Mouse (Mus musculus): ENCODE measurements around the gene Zbtb41.
"Not testable (repeated sequence)": the region's sequence is repeated elsewhere in the genome, so short reads cannot be mapped to it uniquely, and the experiment has no call there.

The Zbtb41 gene

DNA sequence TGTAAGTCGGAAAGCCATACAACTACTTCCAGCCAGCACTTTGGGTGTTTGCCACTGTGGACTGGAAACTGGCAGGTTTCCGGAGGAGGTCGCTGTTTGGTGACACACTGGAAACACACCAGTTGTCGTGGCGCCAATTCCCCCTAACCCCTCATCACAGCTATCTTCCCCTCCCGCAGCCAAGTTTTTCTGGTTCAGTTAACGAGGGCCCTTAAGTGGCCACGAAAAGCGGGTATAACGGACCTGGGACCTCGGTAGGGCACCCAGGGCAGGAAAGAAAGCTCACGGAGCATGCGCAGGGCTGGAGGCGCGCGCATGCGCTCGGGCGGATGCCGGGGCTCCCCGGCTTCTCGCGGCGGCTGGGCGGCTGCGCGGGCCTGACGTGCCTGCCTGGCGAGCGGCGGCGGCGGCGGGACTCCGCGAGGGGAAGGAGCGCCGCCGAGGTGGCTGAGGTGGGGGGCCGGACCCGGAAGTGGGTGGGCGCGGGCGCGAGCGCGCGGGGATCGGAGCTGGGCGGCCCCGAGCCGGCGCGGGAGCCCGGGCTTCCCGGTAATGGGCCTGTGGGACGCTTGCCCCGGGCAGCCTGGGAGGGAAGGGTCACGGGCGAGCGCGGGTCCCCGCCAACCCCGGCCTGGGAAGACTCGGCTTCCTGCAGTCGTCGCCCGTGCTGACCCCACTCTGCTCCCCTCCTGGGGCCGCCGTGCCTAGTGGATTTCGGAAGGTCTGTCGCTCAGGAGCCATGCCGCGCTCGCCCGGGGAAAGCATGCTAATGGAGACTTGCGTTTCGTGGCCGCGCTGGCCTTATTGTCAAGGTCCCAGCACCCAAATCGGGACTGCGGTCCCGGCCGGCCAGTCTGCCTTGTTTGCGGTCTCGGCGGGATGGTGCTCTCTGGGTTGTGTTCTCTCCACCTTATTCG is at the start of gene Zbtb41:
Gene Zbtb41, plus strand, starts transcription at position 414 of the 917 bp plus-strand sequence.
- DNase-seq: peak; percentile 83 to 86

DNA sequence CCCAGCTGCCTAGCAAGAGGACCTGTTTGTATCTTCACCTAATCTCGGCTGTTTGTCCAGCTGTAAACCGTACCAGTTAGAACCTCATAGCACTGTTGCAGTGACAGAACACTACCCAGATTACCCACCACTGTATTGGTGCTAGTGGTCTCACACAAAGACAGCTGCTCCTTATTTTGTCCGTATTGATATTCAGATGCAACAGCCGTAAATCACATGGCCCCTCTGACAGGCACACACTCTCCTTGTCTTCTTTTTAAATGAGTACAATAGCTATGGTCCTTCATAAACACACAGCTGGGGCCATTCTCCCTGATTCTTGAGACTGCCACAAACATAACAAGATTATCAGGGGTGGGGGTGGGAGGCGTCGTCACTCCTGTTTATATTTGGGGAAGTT is 46.2 kb upstream of the Zbtb41 start:
- no peak for DNase-seq

DNA sequence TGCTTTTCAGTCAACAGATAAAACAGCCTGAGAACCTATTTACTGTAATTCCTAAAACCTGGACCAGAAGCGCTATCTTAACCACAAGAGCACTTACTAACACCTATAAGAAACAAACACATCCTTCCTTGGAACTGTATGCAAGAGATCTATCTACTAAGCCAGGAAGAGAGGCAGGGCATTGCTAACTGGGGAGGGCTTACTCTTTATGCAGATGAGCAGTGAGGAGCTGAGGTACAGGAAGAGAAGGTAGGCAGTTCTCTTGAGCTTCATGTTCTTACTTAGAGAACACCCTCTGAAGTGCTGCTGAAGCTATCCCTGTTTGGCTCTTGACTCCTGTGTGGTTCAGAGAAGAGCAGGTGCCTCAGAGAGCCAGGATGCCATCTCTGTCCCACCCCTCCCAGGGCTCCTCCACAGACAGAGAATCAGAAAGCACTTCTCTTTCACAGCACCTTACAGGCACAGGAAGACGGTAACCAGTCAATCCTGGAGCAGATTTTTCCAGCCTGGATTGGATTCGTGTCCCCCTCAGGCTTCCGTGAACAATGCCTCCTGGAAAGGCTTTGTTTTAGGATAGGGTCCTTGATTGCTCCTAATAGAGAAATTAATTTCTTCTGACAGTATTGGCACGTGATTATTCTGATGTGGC is 45.3 kb upstream of the Zbtb41 start, which contains the start of gene Crb1:
Gene Crb1, minus strand, starts transcription at position 463 of the 649 bp plus-strand sequence.
- no peak for DNase-seq

DNA sequence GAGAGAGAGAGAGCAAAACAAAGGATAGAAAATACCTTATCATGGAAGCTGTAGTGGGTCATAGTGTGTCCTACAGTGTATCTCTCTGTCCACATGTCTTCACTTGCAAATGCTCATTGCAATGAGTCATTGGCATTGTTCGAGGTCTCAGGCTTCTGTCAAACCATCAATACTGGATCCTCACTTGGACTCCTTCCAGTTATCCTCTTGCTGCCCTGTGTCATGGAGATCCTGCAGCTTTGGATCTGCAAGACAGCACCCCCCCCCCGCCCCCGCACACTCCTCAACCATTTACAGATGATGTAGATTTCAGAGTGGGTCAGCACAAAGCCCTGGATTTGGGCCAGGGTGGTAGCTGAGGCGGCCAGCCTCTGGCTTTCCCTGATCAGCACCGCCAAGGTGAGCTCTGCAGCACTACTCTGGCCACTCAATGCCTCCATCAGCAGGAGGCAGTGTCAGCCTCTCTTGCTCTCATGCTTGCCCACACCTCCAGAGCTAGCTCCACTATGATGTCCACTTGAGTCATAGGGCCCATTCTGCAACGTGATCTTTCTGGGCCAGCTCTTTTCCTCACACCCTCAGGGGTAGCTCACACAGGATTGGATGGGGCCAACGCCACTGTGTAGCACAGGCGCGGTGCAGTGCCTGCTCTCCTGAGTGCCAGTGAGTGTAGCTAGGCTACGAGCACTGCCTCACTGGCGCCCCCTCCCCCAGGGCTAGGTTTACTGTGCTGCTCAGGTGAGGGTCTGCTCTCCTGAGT is 43.0 kb upstream of the Zbtb41 start:
- no peak for DNase-seq

DNA sequence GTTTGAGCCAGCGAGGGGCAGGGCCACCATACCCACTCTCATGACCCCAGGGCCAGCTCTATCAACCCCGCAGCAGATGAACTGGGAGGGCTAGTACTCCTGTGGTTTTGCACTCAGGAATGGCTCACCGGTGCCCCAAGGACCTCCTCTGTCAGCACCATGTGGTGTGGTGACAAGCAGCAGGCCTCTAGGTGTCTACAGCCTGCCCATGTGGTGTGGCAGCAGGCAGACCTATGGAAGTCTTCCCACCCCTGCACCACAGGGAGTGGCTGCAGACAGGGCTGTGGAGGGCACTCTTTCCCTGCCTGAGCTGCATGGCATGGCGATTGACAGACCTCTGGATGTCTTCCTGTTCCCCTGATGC is 42.5 kb upstream of the Zbtb41 start:
- no peak for DNase-seq

DNA sequence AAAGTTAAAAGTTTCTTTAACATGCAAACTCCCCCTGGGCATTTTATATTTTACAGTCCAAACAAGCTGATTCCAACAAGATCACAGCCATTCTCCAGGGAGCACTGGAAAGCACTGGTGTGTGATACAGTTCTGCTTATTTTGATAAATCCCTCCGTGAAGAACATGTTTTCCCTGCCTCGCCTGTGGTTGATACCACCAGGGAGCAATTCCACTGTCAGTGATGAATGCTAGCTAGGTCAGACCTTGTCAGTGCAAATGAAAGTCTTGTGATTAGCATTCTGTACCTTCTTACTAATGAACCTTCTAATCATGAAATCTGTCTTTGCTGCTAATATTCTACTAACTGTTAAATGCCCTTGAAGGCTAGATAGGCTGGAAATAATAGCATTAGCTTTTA is 30.3 kb upstream of the Zbtb41 start:
- no peak for DNase-seq

DNA sequence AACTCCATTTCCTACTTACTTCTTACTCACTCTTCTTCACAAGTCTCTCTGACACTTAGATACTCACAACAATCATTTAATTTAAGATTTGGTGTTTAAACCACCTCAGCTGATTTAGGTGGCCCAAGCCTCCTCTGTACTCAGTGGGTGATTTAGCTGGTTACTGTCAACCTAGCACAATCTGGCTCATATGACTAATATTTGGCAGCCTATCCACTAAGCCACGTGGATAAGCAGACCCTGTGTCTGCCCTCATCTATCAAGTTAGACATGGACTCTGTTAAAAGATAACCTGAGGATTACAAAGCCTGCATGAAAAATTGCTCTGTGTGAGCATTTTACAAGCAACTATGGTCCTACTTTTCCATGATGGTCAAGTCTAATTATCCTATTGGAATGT is 25.5 kb upstream of the Zbtb41 start:
- no peak for DNase-seq

DNA sequence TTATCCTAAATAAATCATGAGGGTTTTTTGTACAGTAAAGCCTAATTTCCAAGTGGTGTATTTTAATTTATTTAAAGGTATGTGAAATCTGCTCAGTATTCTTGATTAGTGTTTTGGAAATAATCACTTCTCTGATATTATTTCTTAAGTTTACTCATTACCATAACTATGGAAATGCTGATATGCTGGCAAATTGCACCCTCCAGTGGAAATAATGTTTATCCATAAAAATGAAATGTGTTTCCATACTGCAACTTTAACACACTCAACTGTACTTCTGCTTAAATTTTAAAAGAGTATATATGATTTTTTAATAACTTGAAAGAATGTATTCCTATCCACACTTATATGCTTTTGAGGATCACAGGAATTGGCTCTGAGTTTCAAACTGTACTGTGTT is 16.3 kb upstream of the Zbtb41 start:
- DNase-seq: no peak

DNA sequence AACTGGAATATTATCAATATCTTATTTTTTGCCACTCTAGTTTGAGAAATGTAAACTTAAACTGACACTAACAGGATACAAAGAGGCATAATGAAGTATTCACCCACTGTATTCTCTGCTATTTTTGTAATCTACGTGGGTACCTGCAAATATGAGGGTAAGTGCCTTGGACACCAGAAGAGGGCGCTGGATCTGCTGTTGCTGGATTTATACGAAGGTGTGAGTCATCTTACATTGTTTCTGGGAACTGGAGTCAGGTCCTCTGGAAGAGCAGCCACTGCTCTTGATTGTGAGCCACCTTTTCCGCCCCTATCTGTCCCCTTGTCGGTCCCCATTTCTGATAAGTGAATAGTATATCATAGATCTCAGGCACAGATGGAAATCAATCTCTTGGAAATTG is 14.4 kb upstream of the Zbtb41 start:
- DNase-seq: no peak

DNA sequence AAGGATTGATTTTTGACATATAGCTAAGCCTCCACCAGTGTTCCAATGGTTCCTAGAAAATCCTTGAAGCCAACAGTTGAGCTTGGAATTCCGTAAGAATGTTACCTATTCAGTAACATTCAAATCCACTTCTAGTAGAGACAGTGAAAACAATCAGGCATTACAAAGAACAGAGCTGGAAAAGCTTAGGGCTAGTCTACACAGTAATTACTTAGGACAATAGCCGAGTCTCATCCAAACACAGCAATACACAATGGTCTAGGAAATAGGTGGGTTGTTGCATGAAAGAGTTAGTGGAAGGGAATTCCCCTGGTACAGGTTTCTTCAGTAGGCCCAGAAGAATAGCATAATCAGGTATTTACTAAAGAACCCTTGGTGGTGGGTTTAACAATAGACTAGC is 9.7 kb upstream of the Zbtb41 start:
- DNase-seq: not testable (repeated sequence)

DNA sequence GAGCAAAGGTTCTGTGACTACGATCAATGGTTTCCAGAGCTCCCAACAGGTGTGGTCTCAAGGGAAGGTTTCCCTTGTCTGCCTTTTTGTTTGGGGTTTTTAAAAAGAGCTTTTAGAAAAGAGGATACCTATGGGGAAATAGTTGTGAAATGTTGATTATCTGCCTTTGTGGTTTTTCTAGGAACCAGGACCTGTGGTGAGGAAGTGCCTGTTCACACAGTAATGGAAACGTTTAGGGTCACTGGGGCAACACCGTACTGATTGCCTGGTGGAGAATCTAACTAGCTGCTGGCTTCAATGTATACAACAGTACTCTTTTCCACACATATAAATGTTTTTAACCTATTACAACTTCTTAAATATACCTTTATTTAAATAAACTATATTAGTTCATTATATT is 8.6 kb upstream of the Zbtb41 start:
- no peak for DNase-seq

DNA sequence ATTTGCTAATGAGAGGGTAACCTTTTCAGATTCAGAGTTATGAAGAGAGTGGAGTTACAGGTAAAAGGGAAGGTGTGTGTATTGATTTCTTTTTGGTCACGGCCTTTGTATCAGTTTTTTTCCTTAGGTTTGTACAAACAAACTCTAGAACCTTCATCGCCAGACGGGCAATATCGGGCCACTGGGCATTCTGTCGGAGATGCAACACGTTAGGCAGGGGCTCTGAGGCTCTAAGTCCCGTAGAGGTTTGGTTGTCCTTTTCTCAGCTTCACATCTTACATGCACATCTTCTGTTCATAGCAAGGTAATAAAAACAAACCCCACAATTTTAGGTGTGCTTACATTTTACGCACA is 590 bp upstream of the Zbtb41 start:
- no peak for DNase-seq

DNA sequence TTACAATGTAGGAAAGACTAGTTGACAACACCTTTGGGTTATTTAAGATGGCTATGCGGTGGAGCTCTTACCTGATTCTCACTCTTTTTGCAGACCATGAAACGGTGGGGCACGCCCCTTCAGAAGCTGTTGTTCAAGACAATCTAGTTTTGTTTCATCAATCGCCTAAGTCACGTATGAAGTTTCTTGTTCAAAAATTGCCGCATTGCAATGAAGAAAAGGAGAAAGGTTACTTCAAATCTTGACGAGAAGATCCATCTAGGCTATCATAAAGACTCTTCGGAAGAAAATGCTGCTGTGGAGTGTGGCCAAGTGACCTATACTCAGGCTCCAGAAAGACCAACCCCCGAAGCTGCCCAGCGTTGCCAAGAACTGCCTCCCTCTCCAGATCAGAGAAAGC is 853 bp downstream of the Zbtb41 start:
- peak in 1 of 2 experiments; percentile 17 for DNase-seq

DNA sequence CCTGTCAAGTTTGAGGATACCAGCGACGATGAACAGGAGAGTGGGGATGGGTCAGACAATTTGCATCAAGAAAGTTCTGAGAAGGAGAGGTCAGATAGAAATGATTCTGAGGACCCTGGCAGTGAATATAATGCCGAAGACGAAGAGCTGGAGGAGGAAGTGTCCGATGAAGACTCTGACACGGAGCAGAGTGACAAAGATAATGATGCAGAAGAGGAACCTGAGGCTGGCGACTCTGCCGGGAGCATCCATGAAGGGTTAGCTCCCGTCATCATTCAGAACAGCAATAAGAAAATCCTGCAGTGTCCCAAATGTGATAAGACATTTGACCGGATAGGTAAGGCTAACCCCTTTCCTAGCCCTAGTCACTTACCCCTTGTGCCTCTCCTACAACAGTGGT is 1.8 kb downstream of the Zbtb41 start:
- no peak for DNase-seq

DNA sequence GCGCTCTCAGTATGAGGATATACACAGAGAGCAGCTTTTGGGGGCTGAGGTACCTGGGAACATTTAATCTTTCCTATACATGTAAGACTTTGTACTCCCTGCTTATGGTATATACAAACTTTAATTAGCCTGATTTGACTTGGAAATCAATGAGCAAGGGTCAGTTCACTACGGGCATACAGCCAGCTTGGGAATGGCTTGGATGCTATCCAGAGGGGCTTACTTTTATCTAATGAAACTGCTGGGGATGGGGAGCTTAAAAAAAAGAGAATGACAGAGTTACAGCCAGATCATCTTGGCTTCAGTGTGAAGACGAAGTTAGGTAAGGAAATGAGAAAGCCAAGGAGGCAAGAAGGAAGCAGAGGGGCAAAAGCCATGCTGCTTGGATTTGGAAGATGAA is 2.9 kb downstream of the Zbtb41 start:
- DNase-seq: no peak

DNA sequence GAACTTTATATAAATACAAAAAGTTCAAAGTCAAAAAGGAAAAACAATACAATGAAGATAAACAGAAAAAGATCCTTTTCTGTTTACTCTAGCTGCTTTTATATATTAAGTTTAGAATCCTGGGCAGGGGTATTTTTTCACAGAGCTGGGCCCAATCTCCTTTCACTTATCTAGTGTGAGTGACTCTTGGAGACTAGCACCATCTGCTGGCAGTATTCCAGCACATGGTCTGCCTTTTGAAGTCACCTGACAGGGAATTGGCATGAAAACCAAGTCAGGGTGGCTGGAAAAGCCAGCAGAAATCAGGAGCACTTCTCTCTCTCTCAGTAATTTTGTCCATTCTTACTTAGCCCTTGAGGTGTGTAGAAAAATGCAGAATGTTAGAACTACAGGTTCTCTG is 16.3 kb downstream of the Zbtb41 start:
- DNase-seq: no peak

DNA sequence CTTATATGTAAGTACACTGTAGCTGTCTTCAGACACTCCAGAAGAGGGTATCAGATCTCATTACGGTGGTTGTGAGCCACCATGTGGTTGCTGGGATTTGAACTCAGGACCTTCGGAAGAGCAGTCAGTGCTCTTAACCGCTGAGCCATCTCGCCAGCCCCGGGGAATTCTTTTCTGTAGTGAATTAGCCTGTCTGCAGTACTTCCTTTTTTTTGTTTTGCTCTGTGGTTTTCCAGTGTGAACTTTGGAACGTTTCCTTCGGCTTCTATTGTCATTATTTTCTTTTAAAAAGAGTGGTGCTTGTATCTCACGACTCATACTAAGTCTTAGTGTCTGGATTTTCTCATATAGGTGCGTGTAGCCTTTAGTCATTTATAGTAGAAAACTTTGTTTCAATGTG is 21.0 kb downstream of the Zbtb41 start:
- DNase-seq: not testable (repeated sequence)

DNA sequence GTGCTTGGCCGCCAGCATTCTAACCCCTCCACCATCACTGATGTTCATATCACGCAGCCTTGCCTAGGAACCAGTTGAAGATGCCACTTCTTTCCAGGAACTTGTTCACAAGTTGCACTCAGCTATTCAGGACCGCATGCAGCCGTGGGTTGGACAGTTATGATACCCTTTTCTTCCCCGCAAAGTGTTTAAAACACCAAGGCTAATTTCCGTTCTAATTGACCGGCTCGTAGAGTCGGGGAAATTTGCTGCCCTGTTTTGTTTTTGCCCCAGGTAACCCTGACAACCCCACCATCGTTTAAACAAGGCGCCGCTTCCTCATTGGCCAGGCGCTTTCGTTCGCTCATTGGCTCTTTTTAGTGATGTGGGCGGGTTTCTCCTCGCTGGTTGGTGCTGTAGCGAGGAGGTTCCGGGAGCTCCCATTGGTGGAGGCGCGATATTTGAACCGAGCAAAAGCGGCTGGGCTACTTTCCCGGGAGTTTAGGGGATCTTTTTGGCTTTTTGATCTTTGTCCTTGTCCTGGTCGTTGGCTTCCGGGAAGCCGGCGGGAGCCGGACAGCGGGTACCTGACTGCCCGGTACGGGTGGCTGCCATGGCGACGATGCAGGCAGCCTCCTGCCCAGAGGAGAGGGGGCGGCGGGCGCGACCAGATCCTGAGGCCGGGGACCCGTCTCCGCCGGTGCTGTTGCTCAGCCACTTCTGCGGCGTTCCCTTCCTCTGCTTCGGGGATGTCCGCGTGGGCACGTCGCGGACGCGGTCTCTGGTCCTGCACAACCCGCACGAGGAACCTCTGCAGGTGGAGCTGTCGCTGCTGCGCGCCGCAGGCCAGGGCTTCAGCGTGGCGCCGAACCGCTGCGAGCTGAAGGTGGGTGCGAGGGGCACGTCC is 32.5 kb downstream of the Zbtb41 start, which contains the start of gene Aspm:
Gene Aspm, plus strand, starts transcription at position 433 of the 886 bp plus-strand sequence.
- DNase-seq: peak; percentile 75 to 77

DNA sequence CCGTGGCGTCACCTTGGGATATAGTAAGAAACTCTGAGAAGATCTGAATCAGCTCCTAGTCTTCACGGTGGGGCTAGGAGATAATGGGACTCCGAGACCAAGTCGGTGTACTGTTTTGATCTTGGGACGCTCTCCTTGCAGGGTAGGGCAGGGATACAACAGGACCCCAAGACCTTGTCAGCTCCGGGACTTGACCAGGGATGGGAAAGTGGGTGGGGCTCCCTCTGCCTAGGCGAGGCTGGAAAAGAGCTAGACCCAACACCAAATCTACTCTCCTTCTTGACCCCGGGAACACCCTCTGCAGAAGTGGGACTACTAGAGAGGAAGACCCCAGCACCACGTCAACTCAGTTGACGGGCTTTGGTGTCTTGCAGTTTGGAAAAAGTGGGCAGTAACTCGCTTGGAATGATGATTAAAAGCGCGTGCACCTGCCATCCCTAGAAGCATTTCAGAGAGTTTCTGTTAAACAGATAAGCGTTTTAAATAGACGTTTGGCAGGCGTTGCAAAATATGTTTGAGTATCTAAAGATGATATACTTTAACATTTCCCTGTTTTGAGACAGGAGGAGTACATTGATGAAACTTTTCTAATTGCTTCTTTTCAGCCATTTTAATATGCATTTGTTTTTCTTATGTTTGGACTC is 33.3 kb downstream of the Zbtb41 start:
- DNase-seq: no peak

DNA sequence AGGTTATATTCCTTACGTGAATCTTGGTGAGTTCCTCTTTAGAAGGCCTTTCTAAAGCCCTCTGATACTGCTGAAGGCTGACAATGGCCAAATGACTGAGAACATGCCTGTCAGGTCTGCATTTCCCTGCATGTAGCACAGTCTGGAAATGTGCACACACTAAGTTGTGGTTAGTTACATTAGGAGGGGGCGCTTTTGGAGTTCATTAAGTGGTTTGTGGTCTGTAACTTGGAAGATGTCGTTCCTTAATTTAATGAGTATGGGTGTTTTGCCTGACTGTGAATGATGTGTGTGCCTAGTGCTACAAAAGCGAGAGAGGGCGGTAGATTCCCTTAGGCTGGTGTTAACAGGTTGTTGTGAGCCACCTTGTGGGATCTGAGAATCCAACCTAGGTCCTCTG is 38.7 kb downstream of the Zbtb41 start:
- DNase-seq: no peak

DNA sequence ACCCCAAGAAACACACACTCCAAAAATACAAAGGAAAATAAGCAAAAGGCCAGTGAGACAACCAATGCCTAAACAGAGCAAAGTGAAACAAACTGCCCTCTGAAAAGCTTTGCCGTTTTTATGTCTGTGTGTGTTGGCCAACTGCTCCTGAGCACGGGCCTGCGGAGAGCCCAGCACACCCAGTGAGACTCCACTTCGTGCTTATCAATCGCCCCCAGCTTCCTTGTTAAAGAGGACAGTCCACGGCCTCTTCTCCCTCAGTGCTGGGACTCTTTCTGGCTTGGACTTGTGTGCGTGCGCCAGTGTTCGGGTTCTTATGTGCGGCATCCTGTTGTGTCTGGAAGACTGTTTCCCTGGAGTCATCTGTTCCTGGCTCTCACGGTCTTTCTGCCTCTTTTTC is 43.8 kb downstream of the Zbtb41 start:
- DNase-seq: no peak

DNA sequence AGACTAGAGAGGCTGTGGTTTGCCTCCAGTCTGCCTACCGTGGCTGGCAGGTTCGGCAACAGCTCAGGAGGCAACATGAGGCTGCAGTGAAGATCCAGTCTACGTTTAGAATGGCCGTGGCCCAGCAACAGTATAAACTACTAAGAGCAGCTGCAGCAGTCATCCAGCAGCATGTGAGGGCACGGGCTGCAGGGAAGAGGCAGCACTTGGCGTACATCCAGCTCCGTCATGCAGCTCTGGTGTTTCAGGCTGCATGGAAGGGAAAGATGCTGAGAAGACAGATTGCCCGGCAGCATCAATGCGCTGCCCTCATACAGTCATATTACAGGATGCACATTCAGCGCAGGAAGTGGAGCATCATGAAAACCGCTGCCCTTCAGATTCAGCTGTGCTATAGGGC is 56.8 kb downstream of the Zbtb41 start:
- no peak for DNase-seq

Data from spleen, adult 18-20 months (tissue).